Mouse (Mus musculus): ENCODE measurements around the gene Ugt2a2. TPM values are rescaled to one million over a fixed set of nuclear protein-coding genes. Genes with fewer than 3 reads are reported as not detected.
"Not testable (repeated sequence)": the region's sequence is repeated elsewhere in the genome, so short reads cannot be mapped to it uniquely, and the experiment has no call there.

Ugt2a2 gene
- polyA plus RNA-seq, 1 experiment from 2014 or later: not detected

- not testable (repeated sequence) for H3K4me1 ChIP-seq; H3K27ac ChIP-seq (replicated peaks); H3K27me3 ChIP-seq (replicated peaks); ATAC-seq (ENCODE audit: extremely low read depth, insufficient number of reproducible peaks, low FRiP score, low TSS enrichment); H3K9ac ChIP-seq; H3K36me3 ChIP-seq; H3K9me3 ChIP-seq; H3K4me3 ChIP-seq; H3K4me2 ChIP-seq
- 80% methylated on average over 3 of the region's 5 CpGs for WGBS
Observed at GRCm38 (mm10) chr5:87452514-87452913, 29.5 kb downstream of the Ugt2a2 start.

GRCm38 (mm10) chr5:87436264-87436663 lies 45.8 kb downstream of the Ugt2a2 start:
- no peaks in the 10 kb centered on the region for H3K4me1 ChIP-seq
- no peak overlapping the region for H3K4me3 ChIP-seq
- H3K9ac ChIP-seq: no peak overlapping the region
- no peak overlapping the region for H3K4me2 ChIP-seq
- H3K27ac ChIP-seq (replicated peaks): no peak overlapping the region
- H3K36me3 ChIP-seq: no peaks in the 10 kb centered on the region
- no peaks in the 10 kb centered on the region for H3K27me3 ChIP-seq (replicated peaks)
- WGBS: 26% methylated on average over 3 of the region's 3 CpGs
- no peaks in the 10 kb centered on the region for H3K9me3 ChIP-seq
- ATAC-seq (ENCODE audit: extremely low read depth, insufficient number of reproducible peaks, low FRiP score, low TSS enrichment): no peak

- no peak overlapping the region for H3K9ac ChIP-seq
- no peaks in the 10 kb centered on the region for H3K4me1 ChIP-seq
- no peak overlapping the region for H3K27ac ChIP-seq (replicated peaks)
- WGBS: 75% methylated on average over 3 of the region's 3 CpGs
- H3K4me3 ChIP-seq: no peak overlapping the region
- H3K4me2 ChIP-seq: no peak overlapping the region
- ATAC-seq (ENCODE audit: extremely low read depth, insufficient number of reproducible peaks, low FRiP score, low TSS enrichment): no peak
- no peaks in the 10 kb centered on the region for H3K36me3 ChIP-seq
- no peaks in the 10 kb centered on the region for H3K27me3 ChIP-seq (replicated peaks)
- H3K9me3 ChIP-seq: no peaks in the 10 kb centered on the region
Observed at GRCm38 (mm10) chr5:87425676-87426075, 56.4 kb downstream of the Ugt2a2 start.

DNA sequence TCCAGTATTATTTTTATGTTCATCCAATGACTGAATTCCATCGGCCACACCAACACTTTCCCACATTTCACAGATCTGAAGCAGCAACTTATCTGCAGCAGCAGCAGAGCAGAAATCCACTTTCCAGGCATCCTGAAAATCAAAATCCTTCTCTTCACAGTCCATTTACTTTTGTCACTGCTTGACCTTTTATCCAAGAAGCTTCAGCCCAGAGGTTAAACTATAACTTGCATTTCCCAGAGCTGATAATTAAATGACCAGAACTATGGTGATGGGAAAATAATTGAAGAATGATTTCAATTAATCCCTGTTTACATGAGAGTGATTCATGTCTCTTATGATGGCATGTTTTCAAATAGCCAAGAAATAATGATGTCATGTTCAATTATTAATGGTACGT lies 58.0 kb downstream of the Ugt2a2 start, which contains the start of gene Ugt2b38:
Ugt2b38 (minus strand) TSS at position 163 of the 400 bp plus-strand sequence.
- H3K36me3 ChIP-seq; H3K4me1 ChIP-seq; ATAC-seq (ENCODE audit: extremely low read depth, insufficient number of reproducible peaks, low FRiP score, low TSS enrichment); H3K27ac ChIP-seq (replicated peaks); H3K9me3 ChIP-seq; H3K4me2 ChIP-seq; H3K27me3 ChIP-seq (replicated peaks); H3K4me3 ChIP-seq; H3K9ac ChIP-seq: not testable (repeated sequence)
- WGBS: 80% methylated on average over 1 of the region's 2 CpGs

Other genes starting within 250 kb of the Ugt2a2 start
- not detected in 2 replicates for gene Ugt2b37, start 227.5 kb downstream of the Ugt2a2 start, polyA plus RNA-seq (2015; fragmentation: Nextera tagmentation; extraction: Ambion mirVana)
- not detected in 2 replicates for gene Ugt2a3, start 145.1 kb downstream of the Ugt2a2 start, polyA plus RNA-seq (2015; fragmentation: Nextera tagmentation; extraction: Ambion mirVana)
- not detected in 2 replicates for gene Ugt2b38, start 58.1 kb downstream of the Ugt2a2 start, polyA plus RNA-seq (2015; fragmentation: Nextera tagmentation; extraction: Ambion mirVana)
- gene Gm43638, start 4.5 kb upstream of the Ugt2a2 start, polyA plus RNA-seq (2015; fragmentation: Nextera tagmentation; extraction: Ambion mirVana): not detected in 2 replicates
- gene Ugt2a1, start 8.6 kb upstream of the Ugt2a2 start, polyA plus RNA-seq (2015; fragmentation: Nextera tagmentation; extraction: Ambion mirVana): not detected in 2 replicates
- not detected in 2 replicates for gene Sult1b1, start 55.9 kb upstream of the Ugt2a2 start, polyA plus RNA-seq (2015; fragmentation: Nextera tagmentation; extraction: Ambion mirVana)
- gene Sult1d1, start 86.8 kb upstream of the Ugt2a2 start, polyA plus RNA-seq (2015; fragmentation: Nextera tagmentation; extraction: Ambion mirVana): not detected in 2 replicates
- not detected in 2 replicates for gene Sult1e1, start 109.3 kb upstream of the Ugt2a2 start, polyA plus RNA-seq (2015; fragmentation: Nextera tagmentation; extraction: Ambion mirVana)
- gene Csn1s1, start 183.9 kb upstream of the Ugt2a2 start, polyA plus RNA-seq (2015; fragmentation: Nextera tagmentation; extraction: Ambion mirVana): not detected in 2 replicates
- not detected in 2 replicates for gene Csn2, start 217.4 kb upstream of the Ugt2a2 start, polyA plus RNA-seq (2015; fragmentation: Nextera tagmentation; extraction: Ambion mirVana)

Data from heart, embryonic 13.5 days (tissue).